Mouse (Mus musculus) right cerebral cortex, adult 2 months (tissue): ENCODE data around the gene Slc46a1.
A peak's percentile ranks its signal among the peaks of the same experiment; 100 is the strongest.

Source experiments
- DNase-seq, 2 experiments: peaks; one replicate each; pipeline ENCODE4 v3.0.0; 2021 to 2022; ENCODE audit warnings: low spot score in 2 of 2

Gene Slc46a1

GRCm38 (mm10) chr11:78455308-78455707 is 10.2 kb upstream of the Slc46a1 start:
- peak; percentile 34 to 50 for DNase-seq

- DNase-seq, result no peak
Measured at GRCm38 (mm10) chr11:78458740-78459139, 6.8 kb upstream of the Slc46a1 start.

GRCm38 (mm10) chr11:78461894-78462293 is 3.6 kb upstream of the Slc46a1 start:
- DNase-seq, result no peak

GRCm38 (mm10) chr11:78462669-78463068 is 2.8 kb upstream of the Slc46a1 start:
- DNase-seq, result no peak

- DNase-seq, result no peak
Measured at GRCm38 (mm10) chr11:78463286-78464036, 2.0 kb upstream of the Slc46a1 start.

GRCm38 (mm10) chr11:78465116-78465515 is 381 bp upstream of the Slc46a1 start:
- no peak for DNase-seq

- DNase-seq, result no peak
Measured at GRCm38 (mm10) chr11:78466242-78466912, 880 bp downstream of the Slc46a1 start.

GRCm38 (mm10) chr11:78467515-78467914 is 2.0 kb downstream of the Slc46a1 start:
- DNase-seq, result no peak

- no peak for DNase-seq
Measured at GRCm38 (mm10) chr11:78467932-78468331, 2.4 kb downstream of the Slc46a1 start.

GRCm38 (mm10) chr11:78471326-78472103 is 6.0 kb downstream of the Slc46a1 start:
- DNase-seq, result no peak

- no peak for DNase-seq
Measured at GRCm38 (mm10) chr11:78475289-78475688, 9.8 kb downstream of the Slc46a1 start.

GRCm38 (mm10) chr11:78483639-78484038 is 18.1 kb downstream of the Slc46a1 start:
- DNase-seq, result no peak

GRCm38 (mm10) chr11:78488168-78488567 is 22.7 kb downstream of the Slc46a1 start:
- DNase-seq, result peak; percentile 81 to 83

- peak; percentile 58 to 62 for DNase-seq
Measured at GRCm38 (mm10) chr11:78490781-78491241, 25.3 kb downstream of the Slc46a1 start.

GRCm38 (mm10) chr11:78495904-78496303 is 30.4 kb downstream of the Slc46a1 start:
- peak in 1 of 2 experiments; percentile 12 for DNase-seq

- peak; percentile 50 to 58 for DNase-seq
Measured at GRCm38 (mm10) chr11:78497071-78497541, 31.6 kb downstream of the Slc46a1 start.

- peak; percentile 95 for DNase-seq
Measured at GRCm38 (mm10) chr11:78497544-78498522, 32.3 kb downstream of the Slc46a1 start, which contains the start of gene Sarm1. Gene Sarm1 (minus strand): TSS chr11:78497754.

GRCm38 (mm10) chr11:78499004-78499403 is 33.5 kb downstream of the Slc46a1 start, which contains the start of gene Vtn:
Gene Vtn (plus strand): TSS chr11:78499091.
- no peak for DNase-seq

GRCm38 (mm10) chr11:78499543-78499942 is 34.0 kb downstream of the Slc46a1 start:
- DNase-seq, result no peak

- no peak for DNase-seq
Measured at GRCm38 (mm10) chr11:78500623-78501202, 35.2 kb downstream of the Slc46a1 start.
